Mouse (Mus musculus): ENCODE data around the gene Mto1.

DNA sequence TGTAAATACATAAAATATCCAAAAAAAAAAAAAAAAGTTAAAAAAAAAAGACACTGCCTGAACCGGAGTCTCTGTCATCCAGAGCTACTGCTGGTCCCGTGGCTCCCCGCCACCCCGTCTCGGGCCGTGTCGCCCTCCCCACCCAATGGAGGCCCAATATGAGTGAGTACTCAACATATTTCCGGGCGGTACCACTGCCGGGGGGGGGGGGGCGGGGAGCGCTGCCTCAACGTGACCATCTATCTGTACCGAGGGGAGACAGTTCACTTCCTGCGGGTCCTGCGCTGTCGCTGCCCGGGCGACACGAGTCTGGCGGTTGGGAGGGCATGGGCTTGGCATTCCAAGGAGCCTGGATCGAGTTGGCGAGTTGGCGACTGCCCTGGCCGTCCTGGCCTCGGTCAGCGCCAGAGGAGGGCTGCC lies 20.6 kb upstream of the Mto1 start:
- TF ChIP-seq CTCF (conservative IDR thresholded peaks at IDR 0.05; ENCODE audit: insufficient read depth, insufficient read length, low read depth, low read length) (no peak), POLR2A (IDR thresholded peaks at IDR 0.05; ENCODE audit: low read depth, low read length) (no peak)
